Mouse (Mus musculus) forebrain, embryonic 12.5 days (tissue): ENCODE data around the gene Frrs1. TPM values are rescaled to one million over a fixed set of nuclear protein-coding genes. Genes with fewer than 3 reads are reported as not detected.

ENCODE experiments used
- ATAC-seq: fragments of 200-750 bp; cut with Nextera tagmentation; 2 replicates; pipeline ENCODE4 v1.8.0; 2017; ENCODE audit warnings: moderate TSS enrichment; ENCODE audit not compliant: low FRiP score
- H3K27ac ChIP-seq: fragments of 300-500 bp; sonication (generic); 2 replicates; pipeline ENCODE4 v1.5.1; 2016; ENCODE audit warnings: mild to moderate bottlenecking
- H3K27me3 ChIP-seq: fragments of 300-500 bp; sonication (generic); 2 replicates; pipeline ENCODE4 v1.6.1; 2016; ENCODE audit warnings: mild to moderate bottlenecking
- H3K36me3 ChIP-seq: fragments of 300-500 bp; sonication (generic); replicated peaks from 2 replicates; pipeline ENCODE4 v1.6.1; 2016; ENCODE audit warnings: mild to moderate bottlenecking
- H3K4me1 ChIP-seq: fragments of 300-500 bp; sonication (generic); 2 replicates; pipeline ENCODE4 v1.6.1; 2016
- H3K4me2 ChIP-seq: fragments of 300-500 bp; sonication (generic); 2 replicates; pipeline ENCODE4 v1.6.1; 2016; ENCODE audit warnings: mild to moderate bottlenecking, moderate library complexity
- H3K4me3 ChIP-seq: fragments of 300-500 bp; sonication (generic); replicated peaks from 2 replicates; pipeline ENCODE4 v1.5.1; 2016; ENCODE audit warnings: mild to moderate bottlenecking
- H3K9ac ChIP-seq: fragments of 300-500 bp; sonication (generic); 2 replicates; pipeline ENCODE4 v1.6.1; 2016; ENCODE audit warnings: mild to moderate bottlenecking
- H3K9me3 ChIP-seq: fragments of 300-500 bp; sonication (generic); 2 replicates; pipeline ENCODE4 v1.6.1; 2016
- WGBS: fragments of 180-500 bp; shearing (Covaris S2); methylation state at CpG from one replicate; pipeline ENCODE4 v1.1.7; 2016; 5-methylcytosine and 5-hydroxymethylcytosine counted together
- polyA plus RNA-seq: library from polyadenylated mRNA; unstranded; fragments of >200 nt; fragmentation: Nextera tagmentation; extraction: Ambion mirVana; gene quantifications from 2 replicates; pipeline ENCODE4 v1.2.1, GENCODE M21; 2016

The Frrs1 gene
- polyA plus RNA-seq, 1 experiment from 2014 or later: 6.5 TPM

DNA sequence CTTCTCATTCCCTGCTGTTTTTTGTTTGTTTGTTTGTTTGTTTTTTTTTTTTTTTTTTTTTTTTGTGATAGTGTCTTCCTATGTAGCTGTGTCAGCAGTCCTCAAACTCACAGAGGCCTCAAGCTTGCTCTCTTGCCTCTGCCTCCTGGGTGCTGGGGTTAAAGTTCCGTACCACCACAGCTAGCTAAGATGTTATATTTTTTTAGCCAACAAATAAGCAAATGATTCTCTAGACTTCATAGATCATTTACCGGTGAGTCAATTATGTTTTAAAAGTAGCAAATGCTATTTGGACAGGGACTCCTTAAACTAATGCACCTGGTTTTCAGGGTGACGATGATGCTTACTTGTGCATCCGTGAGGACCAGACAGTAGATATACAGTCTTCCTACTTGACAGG, 31.3 kb downstream of the Frrs1 start:
- 95% methylated on average over 4 of the region's 4 CpGs for WGBS

DNA sequence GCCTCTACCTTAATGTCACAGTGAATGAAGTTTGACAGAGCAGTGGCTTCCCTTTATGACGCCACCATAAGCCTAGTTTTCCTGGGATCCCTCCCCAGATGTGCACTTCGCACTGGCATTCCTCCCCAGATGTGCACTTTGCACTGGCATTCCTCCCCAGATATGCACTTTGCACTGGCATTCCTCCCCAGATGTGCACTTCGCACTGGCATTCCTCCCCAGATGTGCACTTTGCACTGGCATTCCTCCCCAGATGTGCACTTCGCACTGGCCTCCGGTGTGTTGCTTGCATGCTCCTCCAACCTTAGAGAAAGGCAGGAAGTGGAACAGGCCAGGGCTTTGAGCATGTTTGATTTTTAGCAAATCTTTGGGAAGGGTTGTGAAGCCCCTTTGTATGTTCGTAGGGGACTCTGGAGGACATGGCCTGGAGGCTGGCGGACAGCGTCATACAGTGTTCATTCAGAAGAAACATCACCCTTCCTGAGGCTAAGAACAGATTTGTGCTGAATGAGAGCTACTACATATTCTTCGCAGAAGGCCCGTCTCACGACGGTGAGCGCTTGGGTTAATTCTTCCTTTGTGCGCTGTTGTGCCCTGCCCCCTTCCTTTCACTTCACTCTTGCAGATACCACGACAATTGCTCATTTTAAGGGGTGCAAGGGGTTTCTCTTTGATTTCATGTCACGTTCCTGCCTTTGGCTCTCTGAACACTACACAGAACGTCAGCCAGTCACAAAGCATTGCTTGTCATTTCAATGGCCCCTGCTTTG, 32.4 kb downstream of the Frrs1 start:
- ATAC-seq: peak; percentile 77; the same call in 1 of the 2 replicates
- no peak overlapping the region for H3K9ac ChIP-seq
- H3K9me3 ChIP-seq: no peaks in the 10 kb centered on the region
- H3K4me1 ChIP-seq: peaks cover 11% of the 10 kb centered on the region
- no peaks in the 10 kb centered on the region for H3K36me3 ChIP-seq
- 54% methylated on average over 17 of the region's 17 CpGs for WGBS
- peak overlapping the region; percentile 15; the same call in 1 of the 2 replicates for H3K4me2 ChIP-seq
- no peaks in the 10 kb centered on the region for H3K27me3 ChIP-seq
- H3K4me3 ChIP-seq: no peak overlapping the region
- H3K27ac ChIP-seq: no peak overlapping the region

More for the DNA sequence above, 31.3 kb downstream of the Frrs1 start:
- Histone ChIP-seq H3K27me3 (no peaks in the 10 kb centered on the region), H3K4me2 (no peak overlapping the region), H3K27ac (no peak overlapping the region), H3K9ac (no peak overlapping the region), H3K9me3 (no peaks in the 10 kb centered on the region), H3K4me3 (no peak overlapping the region), H3K36me3 (no peaks in the 10 kb centered on the region), H3K4me1 (peaks cover 11% of the 10 kb centered on the region)
- no peak for ATAC-seq

DNA sequence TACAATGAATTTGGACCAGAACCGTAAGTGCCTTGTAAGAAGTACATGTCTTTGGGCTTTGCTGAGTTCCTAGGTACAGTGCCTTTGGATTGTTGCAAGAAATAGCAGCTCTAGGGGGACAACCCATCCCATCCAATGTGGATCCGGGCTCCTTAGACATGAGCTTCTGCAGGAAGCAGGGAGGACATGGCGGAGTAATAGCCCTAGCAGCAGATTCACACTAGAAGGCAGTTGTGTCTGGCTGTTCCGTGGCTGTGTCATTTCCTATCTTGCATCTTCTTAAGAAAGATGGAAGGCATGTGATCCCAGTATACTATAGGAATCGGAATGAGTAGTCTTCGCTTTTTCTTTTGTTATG, 32.9 kb downstream of the Frrs1 start:
- no peaks in the 10 kb centered on the region for H3K9me3 ChIP-seq
- WGBS: 85% methylated on average over 6 of the region's 6 CpGs
- peak; percentile 20; the same call in 1 of the 2 replicates for ATAC-seq
- no peak overlapping the region for H3K9ac ChIP-seq
- no peak overlapping the region for H3K27ac ChIP-seq
- no peak overlapping the region for H3K4me3 ChIP-seq
- peaks cover 11% of the 10 kb centered on the region for H3K4me1 ChIP-seq
- H3K36me3 ChIP-seq: no peaks in the 10 kb centered on the region
- no peaks in the 10 kb centered on the region for H3K27me3 ChIP-seq
- peak overlapping the region; percentile 15; the same call in 1 of the 2 replicates for H3K4me2 ChIP-seq

DNA sequence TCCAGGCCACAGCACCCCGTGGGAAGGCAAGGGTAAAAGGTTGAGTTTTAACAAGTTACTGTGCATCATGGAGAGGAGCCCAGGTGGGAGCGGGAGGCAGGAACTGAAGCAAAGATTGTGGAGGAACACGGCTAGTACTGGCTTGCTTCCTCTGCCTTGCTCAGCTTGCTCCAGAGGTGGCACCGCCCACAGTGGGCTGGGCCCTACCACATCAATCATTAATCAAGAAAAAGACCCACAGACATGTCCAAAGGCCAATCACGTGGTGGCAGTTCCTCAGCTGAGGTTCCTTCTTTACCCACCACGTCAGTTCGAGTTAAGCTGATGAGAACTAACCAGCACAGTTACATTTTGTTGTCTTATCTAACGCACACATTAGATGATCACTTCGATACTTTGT, 33.6 kb downstream of the Frrs1 start:
- H3K9me3 ChIP-seq: no peaks in the 10 kb centered on the region
- H3K27me3 ChIP-seq: no peaks in the 10 kb centered on the region
- no peak for ATAC-seq
- no peak overlapping the region for H3K27ac ChIP-seq
- no peak overlapping the region for H3K9ac ChIP-seq
- no peaks in the 10 kb centered on the region for H3K36me3 ChIP-seq
- H3K4me1 ChIP-seq: peaks cover 11% of the 10 kb centered on the region
- 88% methylated on average over 9 of the region's 9 CpGs for WGBS
- no peak overlapping the region for H3K4me2 ChIP-seq
- H3K4me3 ChIP-seq: no peak overlapping the region

DNA sequence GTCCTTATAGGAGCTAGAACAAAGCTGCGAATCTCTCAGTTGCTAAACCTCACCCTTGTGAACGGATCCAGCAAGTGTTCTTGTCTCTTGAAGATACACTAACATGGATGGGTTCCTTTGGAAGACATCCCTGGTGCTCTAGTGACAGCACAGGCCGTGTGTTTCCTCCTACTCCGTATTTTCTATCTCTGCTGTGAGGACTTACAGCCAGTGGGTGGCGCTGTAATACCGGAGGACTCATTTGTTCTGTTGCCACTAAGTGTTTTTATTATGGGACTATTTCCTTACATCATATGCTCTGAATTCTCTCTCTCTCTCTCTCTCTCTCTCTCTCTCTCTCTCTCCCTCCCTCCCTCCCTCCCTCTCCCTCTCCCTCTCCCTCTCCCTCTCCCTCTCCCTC, 44.9 kb downstream of the Frrs1 start:
- H3K4me2 ChIP-seq: no peak overlapping the region
- H3K9ac ChIP-seq: no peak overlapping the region
- H3K9me3 ChIP-seq: no peaks in the 10 kb centered on the region
- H3K27me3 ChIP-seq: no peaks in the 10 kb centered on the region
- ATAC-seq: peak; percentile 58; the same call in 1 of the 2 replicates
- H3K4me3 ChIP-seq: no peak overlapping the region
- H3K4me1 ChIP-seq: peaks cover 6% of the 10 kb centered on the region; the same call in 1 of the 2 replicates
- no peak overlapping the region for H3K27ac ChIP-seq
- 19% methylated on average over 6 of the region's 6 CpGs for WGBS
- no peaks in the 10 kb centered on the region for H3K36me3 ChIP-seq

DNA sequence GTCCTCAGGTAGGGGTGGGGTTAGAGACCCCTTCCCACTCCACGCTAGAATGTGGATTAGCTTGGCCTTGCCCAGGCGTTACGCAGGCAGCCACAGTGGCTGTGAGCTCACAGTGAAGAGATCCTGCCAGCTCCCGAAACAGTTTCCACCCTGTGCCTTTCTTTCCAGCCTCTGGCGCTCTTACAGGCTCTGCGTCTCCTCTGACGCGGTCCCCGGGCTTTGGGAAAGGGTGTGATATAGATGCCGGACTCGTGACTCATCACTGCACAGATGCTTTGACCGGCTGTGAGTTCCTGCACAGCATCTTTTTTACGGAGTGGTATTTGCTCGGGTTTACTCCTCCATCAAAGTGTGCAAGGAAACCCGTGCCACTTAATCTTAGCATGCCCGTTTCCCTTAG, 46.6 kb downstream of the Frrs1 start:
- Histone ChIP-seq H3K36me3 (no peaks in the 10 kb centered on the region), H3K27me3 (no peaks in the 10 kb centered on the region), H3K9ac (no peak overlapping the region), H3K27ac (no peak overlapping the region), H3K4me3 (no peak overlapping the region), H3K4me1 (peaks cover 6% of the 10 kb centered on the region; the same call in 1 of the 2 replicates), H3K4me2 (no peak overlapping the region), H3K9me3 (no peaks in the 10 kb centered on the region)
- 90% methylated on average over 16 of the region's 16 CpGs for WGBS
- ATAC-seq: no peak

DNA sequence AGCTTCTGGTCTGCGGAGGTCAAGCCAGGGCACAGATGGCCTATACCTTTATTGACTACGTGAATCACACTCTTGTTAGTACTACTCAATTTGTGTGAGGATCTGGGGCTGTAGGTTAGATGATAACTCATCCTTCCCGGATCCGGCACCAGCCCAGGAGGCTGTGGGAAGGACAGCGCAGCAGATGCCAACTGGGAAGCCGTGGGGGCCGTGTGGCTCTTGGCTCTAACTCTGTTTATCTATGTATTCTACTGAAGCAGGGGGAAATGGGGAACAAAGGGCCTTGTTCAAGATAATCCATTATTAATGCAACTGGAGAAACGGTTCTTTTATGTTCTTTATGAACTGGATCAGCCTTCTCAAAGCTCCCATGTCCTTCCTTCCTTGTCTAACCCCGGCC, 47.3 kb downstream of the Frrs1 start:
- no peaks in the 10 kb centered on the region for H3K36me3 ChIP-seq
- H3K4me1 ChIP-seq: peaks cover 6% of the 10 kb centered on the region; the same call in 1 of the 2 replicates
- H3K27me3 ChIP-seq: no peaks in the 10 kb centered on the region
- no peak overlapping the region for H3K4me2 ChIP-seq
- 77% methylated on average over 9 of the region's 9 CpGs for WGBS
- no peak overlapping the region for H3K4me3 ChIP-seq
- no peaks in the 10 kb centered on the region for H3K9me3 ChIP-seq
- H3K9ac ChIP-seq: no peak overlapping the region
- ATAC-seq: no peak
- no peak overlapping the region for H3K27ac ChIP-seq

DNA sequence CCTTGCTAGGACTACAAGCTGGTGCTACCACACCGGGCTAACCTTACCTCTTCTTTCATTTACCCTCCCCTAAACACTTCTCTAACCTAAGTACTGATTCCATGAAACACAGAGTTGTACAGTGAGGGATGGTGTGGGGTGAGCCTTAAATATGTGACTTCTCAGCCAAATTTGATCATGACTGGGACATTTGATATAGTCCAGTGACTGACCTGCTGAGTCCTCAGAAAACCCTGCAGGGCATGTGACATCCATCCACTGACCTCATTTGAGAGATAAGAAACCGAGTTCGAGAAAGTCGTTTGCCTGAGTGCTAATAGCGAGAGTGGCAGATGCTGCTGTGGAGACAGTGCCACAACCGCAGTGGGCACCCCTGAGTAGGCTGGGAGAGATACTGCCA, 55.1 kb downstream of the Frrs1 start:
- Histone ChIP-seq H3K9ac (no peak overlapping the region), H3K36me3 (no peaks in the 10 kb centered on the region), H3K4me3 (no peak overlapping the region), H3K27ac (no peak overlapping the region), H3K4me1 (no peaks in the 10 kb centered on the region), H3K9me3 (no peaks in the 10 kb centered on the region), H3K4me2 (no peak overlapping the region), H3K27me3 (no peaks in the 10 kb centered on the region)
- 90% methylated on average over 6 of the region's 6 CpGs for WGBS
- ATAC-seq: no peak

DNA sequence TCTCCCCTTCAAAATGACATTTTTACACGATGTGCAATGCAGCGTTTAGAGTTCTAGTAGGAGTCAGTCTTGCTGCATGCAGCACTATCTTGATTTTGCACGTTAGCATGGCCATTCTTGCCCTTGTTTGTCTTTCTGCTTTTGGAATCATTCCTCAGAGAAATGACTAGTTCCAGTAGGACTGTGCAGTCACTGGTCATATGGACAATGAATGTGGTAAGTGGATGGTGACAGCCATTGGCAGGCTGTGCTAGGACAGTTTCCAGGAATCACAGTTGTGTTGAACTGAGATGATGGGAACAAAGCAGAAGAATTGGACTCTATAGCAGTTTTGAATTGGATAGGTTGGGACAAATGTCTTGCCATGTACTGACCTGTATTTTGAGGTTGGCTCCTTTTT, 55.7 kb downstream of the Frrs1 start:
- Histone ChIP-seq H3K27me3 (no peaks in the 10 kb centered on the region), H3K4me1 (no peaks in the 10 kb centered on the region), H3K27ac (no peak overlapping the region), H3K9ac (no peak overlapping the region), H3K4me2 (no peak overlapping the region), H3K4me3 (no peak overlapping the region), H3K9me3 (no peaks in the 10 kb centered on the region), H3K36me3 (no peaks in the 10 kb centered on the region)
- no peak for ATAC-seq
- 86% methylated on average over 3 of the region's 3 CpGs for WGBS

DNA sequence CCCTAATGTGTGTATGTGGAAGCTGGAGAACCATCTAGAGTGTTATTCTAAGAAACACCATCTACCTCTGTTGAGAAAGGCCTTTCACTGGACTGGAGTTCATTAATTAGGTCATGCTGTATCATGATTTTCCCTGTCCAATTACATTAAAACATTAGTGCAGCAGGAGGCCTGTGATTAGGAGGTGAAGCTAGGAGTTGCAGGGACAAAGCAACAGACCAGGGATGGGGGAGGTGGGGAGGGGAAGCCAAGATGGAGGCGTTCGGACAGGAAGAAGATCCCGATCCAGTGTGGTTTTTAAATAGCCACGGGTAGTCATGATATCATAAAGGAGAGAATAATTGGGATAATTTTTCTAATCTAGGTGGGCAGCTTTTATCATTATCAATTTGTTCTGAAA, 57.8 kb downstream of the Frrs1 start:
- WGBS: 85% methylated on average over 4 of the region's 4 CpGs
- no peak overlapping the region for H3K9ac ChIP-seq

DNA sequence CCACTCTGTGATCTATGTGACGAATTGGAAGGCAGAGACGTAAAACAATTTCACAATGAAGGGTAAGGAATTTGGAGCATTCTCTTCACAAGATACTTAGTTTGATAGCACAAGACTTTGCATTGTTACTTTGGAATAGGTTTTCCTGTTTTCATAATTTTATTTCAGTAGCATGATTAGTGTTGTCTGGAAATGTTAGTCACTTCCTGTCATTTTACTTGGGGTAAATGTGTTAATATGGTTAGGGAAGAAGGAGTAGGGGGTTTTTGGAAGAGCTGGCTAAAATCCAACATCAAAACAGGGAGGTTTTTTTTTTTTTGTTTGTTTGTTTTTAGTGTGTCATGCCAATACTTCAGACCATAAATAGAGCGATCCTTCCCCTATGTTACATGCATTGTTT, 62.3 kb downstream of the Frrs1 start:
- Histone ChIP-seq H3K9me3 (no peaks in the 10 kb centered on the region), H3K4me3 (no peak overlapping the region), H3K4me2 (no peak overlapping the region), H3K27ac (no peak overlapping the region), H3K36me3 (no peaks in the 10 kb centered on the region), H3K27me3 (no peaks in the 10 kb centered on the region), H3K9ac (no peak overlapping the region), H3K4me1 (no peaks in the 10 kb centered on the region)
- 90% methylated on average over 3 of the region's 3 CpGs for WGBS
- ATAC-seq: no peak

More for the DNA sequence above, 57.8 kb downstream of the Frrs1 start:
- Histone ChIP-seq H3K4me1 (no peaks in the 10 kb centered on the region), H3K36me3 (no peaks in the 10 kb centered on the region), H3K4me2 (no peak overlapping the region), H3K4me3 (no peak overlapping the region), H3K9me3 (no peaks in the 10 kb centered on the region), H3K27ac (no peak overlapping the region), H3K27me3 (no peaks in the 10 kb centered on the region)
- ATAC-seq: no peak

DNA sequence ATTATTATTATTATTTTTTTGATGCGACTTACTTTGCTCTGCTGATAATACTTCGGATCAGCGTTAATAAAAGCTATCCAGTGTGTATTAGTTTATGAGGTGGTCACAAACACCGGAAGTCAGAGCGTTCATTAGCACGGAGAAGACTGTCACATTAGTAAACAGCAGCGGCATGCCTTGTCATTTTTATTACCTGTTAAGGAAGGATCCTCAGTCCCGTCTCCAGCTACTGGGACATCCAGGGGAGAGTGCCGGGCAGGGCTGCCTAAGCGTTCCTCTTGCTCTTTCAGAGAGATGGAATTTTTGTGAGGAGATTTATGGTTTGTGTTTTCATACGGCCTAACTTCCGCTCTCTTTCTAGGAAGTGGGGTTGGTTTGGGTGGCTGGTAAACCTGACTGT, 63.8 kb downstream of the Frrs1 start:
- Histone ChIP-seq H3K27ac (no peak overlapping the region), H3K9ac (no peak overlapping the region), H3K36me3 (no peaks in the 10 kb centered on the region), H3K4me2 (no peak overlapping the region), H3K4me3 (no peak overlapping the region), H3K27me3 (no peaks in the 10 kb centered on the region), H3K4me1 (no peaks in the 10 kb centered on the region), H3K9me3 (no peaks in the 10 kb centered on the region)
- no peak for ATAC-seq
- WGBS: 92% methylated on average over 12 of the region's 12 CpGs

DNA sequence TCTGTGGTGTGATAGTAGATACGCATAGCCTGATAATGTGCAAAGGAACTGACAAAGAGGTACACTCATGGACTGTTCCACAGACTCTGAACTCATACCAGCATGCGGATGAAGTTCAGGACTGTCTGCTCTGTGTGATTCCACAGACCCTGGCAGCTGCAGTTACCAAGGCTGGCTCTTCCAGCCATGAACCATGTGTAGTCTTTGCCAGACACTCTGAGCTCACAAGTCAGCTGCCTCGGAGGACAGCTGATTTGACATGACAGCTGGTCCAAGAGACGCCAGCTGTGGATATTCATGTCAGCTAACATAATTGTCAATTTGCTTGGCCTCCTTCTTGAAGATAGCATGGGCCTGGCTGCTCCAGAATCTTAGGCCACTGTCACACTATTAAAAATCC, 69.7 kb downstream of the Frrs1 start:
- H3K4me2 ChIP-seq: no peak overlapping the region
- no peaks in the 10 kb centered on the region for H3K36me3 ChIP-seq
- no peak for ATAC-seq
- 93% methylated on average over 4 of the region's 4 CpGs for WGBS
- H3K4me3 ChIP-seq: no peak overlapping the region
- H3K9me3 ChIP-seq: no peaks in the 10 kb centered on the region
- H3K9ac ChIP-seq: no peak overlapping the region
- no peaks in the 10 kb centered on the region for H3K27me3 ChIP-seq
- no peak overlapping the region for H3K27ac ChIP-seq
- H3K4me1 ChIP-seq: no peaks in the 10 kb centered on the region
